Mouse (Mus musculus) forebrain, embryonic 16.5 days (tissue): ENCODE results near the gene Bcat2. TPM values are rescaled to one million over a fixed set of nuclear protein-coding genes. Genes with fewer than 3 reads are reported as not detected.

Experiments
- polyA plus RNA-seq: library from polyadenylated mRNA; unstranded; fragments of >200 nt; fragmentation: Nextera tagmentation; extraction: Ambion mirVana; gene quantifications from 2 replicates; pipeline ENCODE4 v1.2.1, GENCODE M21; 2015

Gene Bcat2
- polyA plus RNA-seq, 1 experiment from 2014 or later: 24.2 TPM

Other genes starting within 250 kb of the Bcat2 start
- 8.2 and 10.1 TPM in 2 replicates for gene Trpm4, start 236.4 kb upstream of the Bcat2 start, polyA plus RNA-seq
- 0.60 TPM in 1 of 2 replicates, not detected in the other for gene Hrc, start 234.9 kb upstream of the Bcat2 start, polyA plus RNA-seq
- 16.1 and 19.7 TPM in 2 replicates for gene Ppfia3, start 203.1 kb upstream of the Bcat2 start, polyA plus RNA-seq
- 6.1 and 18.5 TPM in 2 replicates for gene Lin7b, start 199.6 kb upstream of the Bcat2 start, polyA plus RNA-seq
- 206 and 215 TPM in 2 replicates for gene Snrnp70, start 174.4 kb upstream of the Bcat2 start, polyA plus RNA-seq
- not detected in 2 replicates for gene Kcna7, start 164.5 kb upstream of the Bcat2 start, polyA plus RNA-seq
- gene Ntf5, start 156.5 kb upstream of the Bcat2 start, polyA plus RNA-seq: 0.10 TPM in 1 of 2 replicates, not detected in the other
- 0.44 and 0.65 TPM in 2 replicates for gene Lhb, start 149.3 kb upstream of the Bcat2 start, polyA plus RNA-seq
- gene Gys1, start 135.3 kb upstream of the Bcat2 start, polyA plus RNA-seq: 19.9 and 21.6 TPM in 2 replicates
- gene Ruvbl2, start 132.1 kb upstream of the Bcat2 start, polyA plus RNA-seq: 137 and 147 TPM in 2 replicates
- gene Ftl1, start 110.3 kb upstream of the Bcat2 start, polyA plus RNA-seq: 5,701 and 5,899 TPM in 2 replicates
- gene Bax, start 103.3 kb upstream of the Bcat2 start, polyA plus RNA-seq: 225 and 257 TPM in 2 replicates
- 0.12 TPM in 1 of 2 replicates, not detected in the other for gene Tulp2, start 88.3 kb upstream of the Bcat2 start, polyA plus RNA-seq
- gene Gm45808, start 83.3 kb upstream of the Bcat2 start, polyA plus RNA-seq: not detected in 2 replicates
- 2.2 and 3.0 TPM in 2 replicates for gene Dhdh, start 81.3 kb upstream of the Bcat2 start, polyA plus RNA-seq
- gene Nucb1, start 59.7 kb upstream of the Bcat2 start, polyA plus RNA-seq: 106 and 107 TPM in 2 replicates
- 14.4 and 16.4 TPM in 2 replicates for gene Ppp1r15a, start 43.9 kb upstream of the Bcat2 start, polyA plus RNA-seq
- gene Plekha4, start 43.8 kb upstream of the Bcat2 start, polyA plus RNA-seq: 0.57 and 0.81 TPM in 2 replicates
- gene Hsd17b14, start 15.3 kb upstream of the Bcat2 start, polyA plus RNA-seq: not detected in 2 replicates
- not detected in 2 replicates for gene Fgf21, start 45.3 kb downstream of the Bcat2 start, polyA plus RNA-seq
- not detected in 2 replicates for gene Fut1, start 47.1 kb downstream of the Bcat2 start, polyA plus RNA-seq
- gene Izumo1, start 51.7 kb downstream of the Bcat2 start, polyA plus RNA-seq: not detected in 2 replicates
- gene Rasip1, start 57.3 kb downstream of the Bcat2 start, polyA plus RNA-seq: 13.5 and 15.1 TPM in 2 replicates
- gene Mamstr, start 69.8 kb downstream of the Bcat2 start, polyA plus RNA-seq: 2.8 and 4.2 TPM in 2 replicates
- gene Fut2, start 96.2 kb downstream of the Bcat2 start, polyA plus RNA-seq: 0.10 and 0.21 TPM in 2 replicates
- gene Ntn5, start 113.9 kb downstream of the Bcat2 start, polyA plus RNA-seq: 0.80 and 0.84 TPM in 2 replicates
- 0.10 and 0.25 TPM in 2 replicates for gene Sec1, start 124.2 kb downstream of the Bcat2 start, polyA plus RNA-seq
- 40.1 and 64.4 TPM in 2 replicates for gene Car11, start 129.7 kb downstream of the Bcat2 start, polyA plus RNA-seq
- 4.1 and 4.3 TPM in 2 replicates for gene Dbp, start 134.9 kb downstream of the Bcat2 start, polyA plus RNA-seq
- 567 and 579 TPM in 2 replicates for gene Rpl18, start 145.3 kb downstream of the Bcat2 start, polyA plus RNA-seq
- gene Sphk2, start 147.8 kb downstream of the Bcat2 start, polyA plus RNA-seq: 29.9 and 31.1 TPM in 2 replicates
- 0.60 and 1.1 TPM in 2 replicates for gene Fam83e, start 151.1 kb downstream of the Bcat2 start, polyA plus RNA-seq
- not detected in 2 replicates for gene Spaca4, start 155.7 kb downstream of the Bcat2 start, polyA plus RNA-seq
- 18.9 and 26.4 TPM in 2 replicates for gene Lmtk3, start 213.6 kb downstream of the Bcat2 start, polyA plus RNA-seq
- 5.5 and 7.1 TPM in 2 replicates for gene Sult2b1, start 214.5 kb downstream of the Bcat2 start, polyA plus RNA-seq
- gene Cyth2, start 244.4 kb downstream of the Bcat2 start, polyA plus RNA-seq: 327 and 379 TPM in 2 replicates